ENCODE assay signal across 7 mouse cellular contexts in the genomic region with DNA sequence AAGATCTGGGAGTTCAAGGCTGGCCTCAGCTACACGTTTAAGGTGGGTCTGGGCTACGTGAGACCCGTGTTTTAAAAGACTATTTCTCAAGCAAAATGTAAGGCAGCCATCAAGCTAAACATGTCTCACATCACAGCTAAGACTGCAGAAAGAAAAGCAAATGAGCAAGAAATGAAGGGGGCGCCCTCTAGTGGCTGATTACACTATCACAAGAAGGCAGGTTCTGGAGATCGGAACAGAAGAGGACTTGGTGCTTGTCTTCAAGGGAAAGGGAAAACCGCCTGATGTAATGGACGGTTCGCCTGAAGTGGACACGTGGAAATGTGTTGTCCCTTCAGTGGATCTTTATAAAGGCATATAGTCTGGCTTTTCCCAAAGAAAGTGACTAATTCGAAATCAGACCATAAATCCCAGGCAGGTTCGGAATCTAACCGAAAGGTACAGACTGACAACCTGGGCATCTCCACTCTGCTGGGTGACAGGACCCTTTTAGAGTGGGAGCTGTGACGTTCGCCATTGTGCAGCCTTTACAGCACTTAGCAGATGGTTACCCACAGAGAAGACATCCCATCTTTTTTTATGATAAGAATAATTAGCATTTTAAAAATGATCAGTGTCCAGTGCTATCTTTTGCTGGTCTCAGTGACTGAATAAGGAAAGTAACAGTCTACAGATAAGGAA. TPM values are rescaled to one million over a fixed set of nuclear protein-coding genes. Genes with fewer than 3 reads are reported as not detected.
A peak's percentile ranks its signal among the peaks of the same experiment; 100 is the strongest.
DNase-seq lines count a peak whose midpoint lies in the region; ATAC-seq lines count a peak whose summit lies in the region.

No protein-coding gene starts in this region.

- H3K9me3 ChIP-seq in forebrain, embryonic 11.5 days (ENCODE audit: control insufficient read depth, low read length), result no peaks in the 10 kb centered on the region
- H3K9me3 ChIP-seq in hindbrain, embryonic 10.5 days, result no peaks in the 10 kb centered on the region

- H3K4me2 ChIP-seq in forebrain, embryonic 11.5 days (ENCODE audit: low read depth, low read length, severe bottlenecking), result no peak overlapping the region

- no peak overlapping the region for H3K27ac ChIP-seq in forebrain, embryonic 11.5 days (ENCODE audit: low read depth, low read length)
- no peak overlapping the region for H3K27ac ChIP-seq in hindbrain, embryonic 10.5 days

- WGBS in forebrain, embryonic 11.5 days, result 29% methylated on average over 14 of the region's 14 CpGs
- 28% methylated on average over 14 of the region's 14 CpGs for WGBS in hindbrain, embryonic 10.5 days

- no peak overlapping the region for H3K9ac ChIP-seq in forebrain, embryonic 11.5 days (ENCODE audit: low read length)

- no peaks in the 10 kb centered on the region for H3K4me1 ChIP-seq in forebrain, embryonic 11.5 days (replicated peaks; ENCODE audit: control insufficient read depth, insufficient read depth, low read length)
- peaks cover 26% of the 10 kb centered on the region for H3K4me1 ChIP-seq in hindbrain, embryonic 10.5 days (replicated peaks)

- no peaks in the 10 kb centered on the region for H3K27me3 ChIP-seq in forebrain, embryonic 11.5 days (ENCODE audit: control insufficient read depth, insufficient read depth, low read length)
- no peaks in the 10 kb centered on the region for H3K27me3 ChIP-seq in hindbrain, embryonic 10.5 days (ENCODE audit: insufficient read depth, poor library complexity, severe bottlenecking)

- peak; percentile 76 for DNase-seq in MN1 (ENCODE audit: low spot score)
- peak; percentile 64 for DNase-seq in brain, embryonic 18.5 days (ENCODE audit: low read depth, low spot score)
- peak; percentile 87 for DNase-seq in forebrain, embryonic 11.5 days (ENCODE audit: low spot score)
- peak; percentile 81 for DNase-seq in hindbrain, embryonic 10.5 days (ENCODE audit: low spot score)
- DNase-seq in left cerebral cortex, adult 11 months (ENCODE audit: low spot score), result peak; percentile 57
- DNase-seq in right cerebral cortex, postnatal 10 days (ENCODE audit: low spot score in 2 of 2), result peak; percentile 90 to 92

- peak; percentile 40 for ATAC-seq in forebrain, embryonic 11.5 days (replicated peaks; ENCODE audit: low FRiP score)
- ATAC-seq in megakaryocyte-erythroid progenitor cell, adult 5-6 weeks (replicated peaks; ENCODE audit: low FRiP score, low TSS enrichment, poor library complexity, severe bottlenecking), result peak; percentile 72

- H3K4me3 ChIP-seq in forebrain, embryonic 11.5 days (ENCODE audit: low read depth, low read length), result no peak overlapping the region
- no peak overlapping the region for H3K4me3 ChIP-seq in hindbrain, embryonic 10.5 days

- H3K36me3 ChIP-seq in forebrain, embryonic 11.5 days (ENCODE audit: control insufficient read depth, insufficient read depth, low read length), result no peaks in the 10 kb centered on the region
- no peaks in the 10 kb centered on the region for H3K36me3 ChIP-seq in hindbrain, embryonic 10.5 days

RNA-seq across cellular contexts. Expression of gene Pttg1, which starts 13.1 kb away (rescaled TPM):
- polyA plus RNA-seq in forebrain, embryonic 11.5 days (2014; fragmentation: Nextera tagmentation; extraction: Ambion mirVana), result 59.8 and 68.2 TPM in 2 replicates
- 115 and 124 TPM in 2 replicates for polyA plus RNA-seq in hindbrain, embryonic 10.5 days (2016; fragmentation: Nextera tagmentation; extraction: Ambion mirVana)
- total RNA-seq in megakaryocyte-erythroid progenitor cell, adult 5-6 weeks (2014; fragmentation: Nextera tagmentation), result 64.6 and 84.7 TPM in 2 replicates
- total RNA-seq in megakaryocyte-erythroid progenitor cell, adult 5-6 weeks (2017), result 59.5 and 64.9 TPM in 2 replicates

RNA-seq across cellular contexts. Expression of gene Slu7, which starts 20.6 kb away (rescaled TPM):
- 50.1 and 60.8 TPM in 2 replicates for polyA plus RNA-seq in forebrain, embryonic 11.5 days (2014; fragmentation: Nextera tagmentation; extraction: Ambion mirVana)
- 53.5 and 54.6 TPM in 2 replicates for polyA plus RNA-seq in hindbrain, embryonic 10.5 days (2016; fragmentation: Nextera tagmentation; extraction: Ambion mirVana)
- 16.9 and 28.6 TPM in 2 replicates for total RNA-seq in megakaryocyte-erythroid progenitor cell, adult 5-6 weeks (2014; fragmentation: Nextera tagmentation)
- total RNA-seq in megakaryocyte-erythroid progenitor cell, adult 5-6 weeks (2017), result 72.0 and 83.0 TPM in 2 replicates
